Mouse (Mus musculus): Measurements from ENCODE around the gene 9930111J21Rik1. TPM values are rescaled to one million over a fixed set of nuclear protein-coding genes. Genes with fewer than 3 reads are reported as not detected.
"Not testable (repeated sequence)": the region's sequence is repeated elsewhere in the genome, so short reads cannot be mapped to it uniquely, and the experiment has no call there.

The 9930111J21Rik1 gene
- polyA plus RNA-seq, 1 experiment from 2014 or later, result 0.20 TPM

- H3K9me3 ChIP-seq (ENCODE audit: control insufficient read depth, low read length); H3K36me3 ChIP-seq (ENCODE audit: control insufficient read depth, insufficient read depth, low read length); H3K27ac ChIP-seq (ENCODE audit: low read depth, low read length); H3K4me2 ChIP-seq; H3K27me3 ChIP-seq (ENCODE audit: control insufficient read depth, insufficient read depth, low read length); H3K4me1 ChIP-seq (ENCODE audit: control insufficient read depth, insufficient read depth, low read length); H3K4me3 ChIP-seq (ENCODE audit: low read depth, low read length); DNase-seq (ENCODE audit: low spot score, missing footprints); ATAC-seq (ENCODE audit: low FRiP score); H3K9ac ChIP-seq (ENCODE audit: low read length): not testable (repeated sequence)
- 84% methylated on average over 1 of the region's 1 CpGs for WGBS
These were observed 45.8 kb downstream of the 9930111J21Rik1 start for GRCm38 (mm10) chr11:48933422-48933821.

GRCm38 (mm10) chr11:48928068-48928467, 51.1 kb downstream of the 9930111J21Rik1 start:
- not testable (repeated sequence) for DNase-seq (ENCODE audit: low spot score, missing footprints); H3K4me3 ChIP-seq (ENCODE audit: low read depth, low read length); H3K27me3 ChIP-seq (ENCODE audit: control insufficient read depth, insufficient read depth, low read length); H3K36me3 ChIP-seq (ENCODE audit: control insufficient read depth, insufficient read depth, low read length); H3K4me1 ChIP-seq (ENCODE audit: control insufficient read depth, insufficient read depth, low read length); ATAC-seq (ENCODE audit: low FRiP score); H3K27ac ChIP-seq (ENCODE audit: low read depth, low read length); H3K9me3 ChIP-seq (ENCODE audit: control insufficient read depth, low read length); H3K4me2 ChIP-seq; H3K9ac ChIP-seq (ENCODE audit: low read length)
- WGBS, result 89% methylated on average over 1 of the region's 1 CpGs

- H3K4me3 ChIP-seq (ENCODE audit: low read depth, low read length); H3K36me3 ChIP-seq (ENCODE audit: control insufficient read depth, insufficient read depth, low read length); H3K27ac ChIP-seq (ENCODE audit: low read depth, low read length); ATAC-seq (ENCODE audit: low FRiP score); H3K4me2 ChIP-seq; H3K9me3 ChIP-seq (ENCODE audit: control insufficient read depth, low read length); DNase-seq (ENCODE audit: low spot score, missing footprints); H3K9ac ChIP-seq (ENCODE audit: low read length); H3K27me3 ChIP-seq (ENCODE audit: control insufficient read depth, insufficient read depth, low read length); H3K4me1 ChIP-seq (ENCODE audit: control insufficient read depth, insufficient read depth, low read length): not testable (repeated sequence)
These were observed 52.8 kb downstream of the 9930111J21Rik1 start for GRCm38 (mm10) chr11:48926437-48926836.

- H3K4me2 ChIP-seq; H3K4me3 ChIP-seq (ENCODE audit: low read depth, low read length); ATAC-seq (ENCODE audit: low FRiP score); H3K4me1 ChIP-seq (ENCODE audit: control insufficient read depth, insufficient read depth, low read length); H3K27me3 ChIP-seq (ENCODE audit: control insufficient read depth, insufficient read depth, low read length); H3K9ac ChIP-seq (ENCODE audit: low read length); H3K9me3 ChIP-seq (ENCODE audit: control insufficient read depth, low read length); H3K36me3 ChIP-seq (ENCODE audit: control insufficient read depth, insufficient read depth, low read length); DNase-seq (ENCODE audit: low spot score, missing footprints); H3K27ac ChIP-seq (ENCODE audit: low read depth, low read length): not testable (repeated sequence)
- WGBS, result 84% methylated on average over 5 of the region's 5 CpGs
These were observed 55.4 kb downstream of the 9930111J21Rik1 start for GRCm38 (mm10) chr11:48923818-48924217.

GRCm38 (mm10) chr11:48918380-48918779, 60.8 kb downstream of the 9930111J21Rik1 start:
- no peak for ATAC-seq (ENCODE audit: low FRiP score)
- 90% methylated on average over 3 of the region's 3 CpGs for WGBS
- DNase-seq (ENCODE audit: low spot score, missing footprints), result no peak

GRCm38 (mm10) chr11:48913611-48914010, 65.6 kb downstream of the 9930111J21Rik1 start:
- Histone ChIP-seq H3K9ac (ENCODE audit: low read length) (no peak overlapping the region), H3K4me2 (no peak overlapping the region), H3K4me1 (ENCODE audit: control insufficient read depth, insufficient read depth, low read length) (no peaks in the 10 kb centered on the region), H3K9me3 (ENCODE audit: control insufficient read depth, low read length) (no peaks in the 10 kb centered on the region), H3K36me3 (ENCODE audit: control insufficient read depth, insufficient read depth, low read length) (no peaks in the 10 kb centered on the region), H3K27ac (ENCODE audit: low read depth, low read length) (no peak overlapping the region), H3K27me3 (ENCODE audit: control insufficient read depth, insufficient read depth, low read length) (no peaks in the 10 kb centered on the region), H3K4me3 (ENCODE audit: low read depth, low read length) (no peak overlapping the region)
- DNase-seq (ENCODE audit: low spot score, missing footprints) (no peak), ATAC-seq (ENCODE audit: low FRiP score) (no peak)
- 97% methylated on average over 1 of the region's 1 CpGs for WGBS

More at GRCm38 (mm10) chr11:48918380-48918779, 60.8 kb downstream of the 9930111J21Rik1 start:
- no peak overlapping the region for H3K9ac ChIP-seq (ENCODE audit: low read length)
- no peak overlapping the region for H3K4me3 ChIP-seq (ENCODE audit: low read depth, low read length)
- H3K4me1 ChIP-seq (ENCODE audit: control insufficient read depth, insufficient read depth, low read length), result no peaks in the 10 kb centered on the region
- no peak overlapping the region for H3K4me2 ChIP-seq
- H3K27me3 ChIP-seq (ENCODE audit: control insufficient read depth, insufficient read depth, low read length), result no peaks in the 10 kb centered on the region
- H3K27ac ChIP-seq (ENCODE audit: low read depth, low read length), result no peak overlapping the region
- no peaks in the 10 kb centered on the region for H3K9me3 ChIP-seq (ENCODE audit: control insufficient read depth, low read length)
- H3K36me3 ChIP-seq (ENCODE audit: control insufficient read depth, insufficient read depth, low read length), result no peaks in the 10 kb centered on the region

- H3K27me3 ChIP-seq (ENCODE audit: control insufficient read depth, insufficient read depth, low read length), result no peaks in the 10 kb centered on the region
- no peak overlapping the region for H3K9ac ChIP-seq (ENCODE audit: low read length)
- no peak overlapping the region for H3K4me3 ChIP-seq (ENCODE audit: low read depth, low read length)
- DNase-seq (ENCODE audit: low spot score, missing footprints) (no peak), ATAC-seq (ENCODE audit: low FRiP score) (no peak)
- H3K36me3 ChIP-seq (ENCODE audit: control insufficient read depth, insufficient read depth, low read length), result no peaks in the 10 kb centered on the region
- WGBS, result 64% methylated on average over 1 of the region's 1 CpGs
- no peak overlapping the region for H3K4me2 ChIP-seq
- no peaks in the 10 kb centered on the region for H3K4me1 ChIP-seq (ENCODE audit: control insufficient read depth, insufficient read depth, low read length)
- no peak overlapping the region for H3K27ac ChIP-seq (ENCODE audit: low read depth, low read length)
- H3K9me3 ChIP-seq (ENCODE audit: control insufficient read depth, low read length), result no peaks in the 10 kb centered on the region
These were observed 70.7 kb downstream of the 9930111J21Rik1 start for GRCm38 (mm10) chr11:48908459-48908858.

GRCm38 (mm10) chr11:48902021-48902420, 77.2 kb downstream of the 9930111J21Rik1 start, which contains the start of gene Gm5431:
Gene Gm5431 (minus strand): TSS chr11:48902214.
- DNase-seq (ENCODE audit: low spot score, missing footprints) (no peak), ATAC-seq (ENCODE audit: low FRiP score) (no peak)
- Histone ChIP-seq H3K9ac (ENCODE audit: low read length) (no peak within 1 kb of the TSS), H3K27me3 (ENCODE audit: control insufficient read depth, insufficient read depth, low read length) (no peaks in the 10 kb centered on the region), H3K4me2 (no peak within 1 kb of the TSS), H3K9me3 (ENCODE audit: control insufficient read depth, low read length) (no peaks in the 10 kb centered on the region), H3K27ac (ENCODE audit: low read depth, low read length) (no peak within 1 kb of the TSS), H3K4me1 (ENCODE audit: control insufficient read depth, insufficient read depth, low read length) (no peaks in the 10 kb centered on the region), H3K36me3 (ENCODE audit: control insufficient read depth, insufficient read depth, low read length) (no peaks in the 10 kb centered on the region), H3K4me3 (ENCODE audit: low read depth, low read length) (no peak within 1 kb of the TSS)
- WGBS, result 81% methylated on average over 2 of the region's 2 CpGs

- WGBS, result 95% methylated on average over 1 of the region's 1 CpGs
- H3K4me3 ChIP-seq (ENCODE audit: low read depth, low read length); H3K27me3 ChIP-seq (ENCODE audit: control insufficient read depth, insufficient read depth, low read length); H3K4me1 ChIP-seq (ENCODE audit: control insufficient read depth, insufficient read depth, low read length); DNase-seq (ENCODE audit: low spot score, missing footprints); ATAC-seq (ENCODE audit: low FRiP score); H3K36me3 ChIP-seq (ENCODE audit: control insufficient read depth, insufficient read depth, low read length); H3K27ac ChIP-seq (ENCODE audit: low read depth, low read length); H3K4me2 ChIP-seq; H3K9me3 ChIP-seq (ENCODE audit: control insufficient read depth, low read length); H3K9ac ChIP-seq (ENCODE audit: low read length): not testable (repeated sequence)
These were observed 77.6 kb downstream of the 9930111J21Rik1 start for GRCm38 (mm10) chr11:48901567-48901930.

All from midbrain, embryonic 11.5 days (tissue).